ENCODE assay signal across 7 mouse cellular contexts in genomic region chr3:26152510-26153035, GRCm38 (mm10).
DNase-seq lines count a peak whose midpoint lies in the region; ATAC-seq and TF ChIP-seq lines count a peak whose summit lies in the region.

No protein-coding gene starts in this region.

- H3K4me3 ChIP-seq in testis, adult 2 months (ENCODE audit: control insufficient read depth, low read depth, low read length): peak overlapping the region; percentile 65
- H3K4me3 ChIP-seq in embryonic facial prominence, embryonic 10.5 days: peak overlapping the region; percentile 62
- peak overlapping the region; percentile 54 for H3K4me3 ChIP-seq in hindbrain, embryonic 12.5 days
- H3K4me3 ChIP-seq in limb, embryonic 10.5 days: peak overlapping the region; percentile 55

- peaks cover 6% of the 10 kb centered on the region for H3K4me1 ChIP-seq in testis, adult 2 months (ENCODE audit: control insufficient read depth, insufficient read depth, low read length)
- H3K4me1 ChIP-seq in embryonic facial prominence, embryonic 10.5 days: peaks cover 4% of the 10 kb centered on the region; the same call in 1 of the 2 replicates
- H3K4me1 ChIP-seq in hindbrain, embryonic 12.5 days: peaks cover 5% of the 10 kb centered on the region; the same call in 1 of the 2 replicates
- H3K4me1 ChIP-seq in limb, embryonic 10.5 days: peaks cover 8% of the 10 kb centered on the region

- H3K9me3 ChIP-seq in embryonic facial prominence, embryonic 10.5 days: no peaks in the 10 kb centered on the region
- no peaks in the 10 kb centered on the region for H3K9me3 ChIP-seq in hindbrain, embryonic 12.5 days (replicated peaks)
- H3K9me3 ChIP-seq in limb, embryonic 10.5 days (replicated peaks): no peaks in the 10 kb centered on the region

- peak; percentile 29 for ATAC-seq in hindbrain, embryonic 12.5 days (ENCODE audit: low FRiP score)
- no peak for ATAC-seq in megakaryocyte-erythroid progenitor cell, adult 5-6 weeks (replicated peaks; ENCODE audit: low FRiP score, low TSS enrichment, poor library complexity, severe bottlenecking)

- peak overlapping the region; percentile 72 for H3K4me2 ChIP-seq in hindbrain, embryonic 12.5 days (replicated peaks)

- peaks cover 2% of the 10 kb centered on the region; the same call in 1 of the 2 replicates for H3K27me3 ChIP-seq in testis, adult 2 months (ENCODE audit: control insufficient read depth, insufficient read depth, low read length)
- peaks cover 28% of the 10 kb centered on the region for H3K27me3 ChIP-seq in embryonic facial prominence, embryonic 10.5 days (replicated peaks; ENCODE audit: low read depth, poor library complexity, severe bottlenecking)
- no peaks in the 10 kb centered on the region for H3K27me3 ChIP-seq in hindbrain, embryonic 12.5 days
- peaks cover 20% of the 10 kb centered on the region for H3K27me3 ChIP-seq in limb, embryonic 10.5 days (ENCODE audit: low read depth, poor library complexity, severe bottlenecking)

- no peak for TF ChIP-seq POLR2A in testis, adult 2 months (IDR thresholded peaks at IDR 0.05; ENCODE audit: control insufficient read depth, low read depth, low read length)

- DNase-seq in testis, postnatal 14 days (ENCODE audit: low spot score): no peak
- DNase-seq in embryonic facial prominence, embryonic 10.5 days (ENCODE audit: low spot score): peak; percentile 46
- peak; percentile 39 for DNase-seq in limb, embryonic 10.5 days (ENCODE audit: low spot score)
- DNase-seq in ovary, postnatal 14 days (ENCODE audit: low spot score): peak; percentile 9

- no peak overlapping the region for H3K27ac ChIP-seq in testis, adult 2 months (ENCODE audit: control insufficient read depth, insufficient read depth, low read depth, low read length)
- peak overlapping the region; percentile 63; the same call in 1 of the 2 replicates for H3K27ac ChIP-seq in embryonic facial prominence, embryonic 10.5 days (replicated peaks)
- peak overlapping the region; percentile 65 for H3K27ac ChIP-seq in hindbrain, embryonic 12.5 days
- H3K27ac ChIP-seq in limb, embryonic 10.5 days: no peak overlapping the region

- WGBS in embryonic facial prominence, embryonic 10.5 days: under 1% methylated on average over 10 of the region's 10 CpGs
- 2% methylated on average over 10 of the region's 10 CpGs for WGBS in hindbrain, embryonic 12.5 days
- WGBS in limb, embryonic 10.5 days: 4% methylated on average over 10 of the region's 10 CpGs

- H3K9ac ChIP-seq in hindbrain, embryonic 12.5 days: peak overlapping the region; percentile 66

- no peaks in the 10 kb centered on the region for H3K36me3 ChIP-seq in testis, adult 2 months (ENCODE audit: control insufficient read depth, insufficient read depth, low read length)
- H3K36me3 ChIP-seq in embryonic facial prominence, embryonic 10.5 days (replicated peaks): no peaks in the 10 kb centered on the region
- H3K36me3 ChIP-seq in hindbrain, embryonic 12.5 days: no peaks in the 10 kb centered on the region
- no peaks in the 10 kb centered on the region for H3K36me3 ChIP-seq in limb, embryonic 10.5 days

- TF ChIP-seq CTCF in testis, adult 2 months (IDR thresholded peaks at IDR 0.05; ENCODE audit: control insufficient read depth, insufficient read depth, insufficient replicate concordance, low read depth, low read length): no peak

Comparison
In these comparisons a context has a peak if more than half of its experiments do, and no peak if none do; other contexts are left out.
1. H3K27ac ChIP-seq: peak in embryonic facial prominence, embryonic 10.5 days (single experiment) and hindbrain, embryonic 12.5 days (single experiment); none in testis, adult 2 months (single experiment) and limb, embryonic 10.5 days (single experiment).
2. Peak in every context shown above with its lines, with median percentiles within 50 percentile points of each other: H3K4me3 ChIP-seq.